9 mouse cellular contexts compared by ENCODE assay signal in genomic region chr10:52417998-52418860, GRCm38 (mm10). TPM values are rescaled to one million over a fixed set of nuclear protein-coding genes. Genes with fewer than 3 reads are reported as not detected.
DNase-seq lines count a peak whose midpoint lies in the region; ATAC-seq and TF ChIP-seq lines count a peak whose summit lies in the region.
"Had no signal": no experiment of that assay in that cellular context is flagged by ENCODE, and none has a peak within 500 bp of the region (broad histone marks: within the 10 kb centered on the region; RNA-seq: fewer than 3 reads in every experiment).

No protein-coding gene starts in this region.

- TF ChIP-seq POLR2A in lung, adult 2 months (IDR thresholded peaks at IDR 0.05; ENCODE audit: borderline replicate concordance, extremely low read depth, low read depth, low read length): no peak

- peak overlapping the region; percentile 83 for H3K4me3 ChIP-seq in lung, adult 2 months (replicated peaks; ENCODE audit: extremely low read depth, low read depth, low read length)
- peak overlapping the region; percentile 97 for H3K4me3 ChIP-seq in brown adipose tissue, adult 24 weeks (ENCODE audit: insufficient read depth, low read depth, low read length)
- H3K4me3 ChIP-seq in heart, embryonic 13.5 days: peak overlapping the region; percentile 100
- H3K4me3 ChIP-seq in liver, embryonic 11.5 days (ENCODE audit: low read depth, low read length): peak overlapping the region; percentile 99

- peak; percentile 47 for DNase-seq in lung, adult 2 months
- no peak for DNase-seq in lung, postnatal 10 days
- DNase-seq in liver, embryonic 11.5 days (ENCODE audit: low spot score): no peak
- no peak for DNase-seq in gastrocnemius, postnatal 10 days
- no peak for DNase-seq in layer of hippocampus, adult 11-12 months (ENCODE audit: low spot score)

- H3K27me3 ChIP-seq in heart, embryonic 13.5 days (replicated peaks): no peaks in the 10 kb centered on the region
- H3K27me3 ChIP-seq in liver, embryonic 11.5 days (replicated peaks; ENCODE audit: control insufficient read depth, insufficient read depth, low read length): no peaks in the 10 kb centered on the region

- H3K9ac ChIP-seq in heart, embryonic 13.5 days: peak overlapping the region; percentile 97
- H3K9ac ChIP-seq in liver, embryonic 11.5 days (ENCODE audit: low read depth, low read length): peak overlapping the region; percentile 86

- H3K36me3 ChIP-seq in heart, embryonic 13.5 days: no peaks in the 10 kb centered on the region; the same call in 1 of the 2 replicates
- H3K36me3 ChIP-seq in liver, embryonic 11.5 days (ENCODE audit: control insufficient read depth, insufficient read depth, low read length): no peaks in the 10 kb centered on the region

- no peaks in the 10 kb centered on the region for H3K9me3 ChIP-seq in heart, embryonic 13.5 days
- no peaks in the 10 kb centered on the region for H3K9me3 ChIP-seq in liver, embryonic 11.5 days (ENCODE audit: control insufficient read depth, low read length)

- H3K4me1 ChIP-seq in lung, adult 2 months (ENCODE audit: control insufficient read depth, insufficient read depth, low read length): peaks cover 11% of the 10 kb centered on the region
- peaks cover 10% of the 10 kb centered on the region for H3K4me1 ChIP-seq in brown adipose tissue, adult 24 weeks (ENCODE audit: control insufficient read depth, insufficient read depth, insufficient read length, low read length)
- peaks cover 54% of the 10 kb centered on the region for H3K4me1 ChIP-seq in heart, embryonic 13.5 days
- H3K4me1 ChIP-seq in liver, embryonic 11.5 days (replicated peaks; ENCODE audit: control insufficient read depth, insufficient read depth, low read length): peaks cover 18% of the 10 kb centered on the region

- no peak for ATAC-seq in heart, embryonic 13.5 days (ENCODE audit: extremely low read depth, insufficient number of reproducible peaks, low FRiP score, low TSS enrichment)
- peak; percentile 38 for ATAC-seq in liver, embryonic 11.5 days (replicated peaks; ENCODE audit: low FRiP score)
- peak; percentile 25; the same call in 1 of the 2 replicates for ATAC-seq in neutrophil, adult 5-6 weeks (ENCODE audit: extremely low read depth, insufficient number of reproducible peaks, low FRiP score, poor library complexity, severe bottlenecking)

- peak overlapping the region; percentile 93 for H3K27ac ChIP-seq in brown adipose tissue, adult 24 weeks (replicated peaks; ENCODE audit: low read depth, low read length)
- H3K27ac ChIP-seq in heart, embryonic 13.5 days (replicated peaks): peak overlapping the region; percentile 94
- H3K27ac ChIP-seq in liver, embryonic 11.5 days (ENCODE audit: low read depth, low read length): peak overlapping the region; percentile 74

- H3K4me2 ChIP-seq in heart, embryonic 13.5 days: peak overlapping the region; percentile 86
- H3K4me2 ChIP-seq in liver, embryonic 11.5 days: peak overlapping the region; percentile 90

- WGBS in lung, adult 2 months: 1% methylated on average over 39 of the region's 39 CpGs
- 2% methylated on average over 39 of the region's 39 CpGs for WGBS in heart, embryonic 13.5 days
- WGBS in liver, embryonic 11.5 days: 2% methylated on average over 39 of the region's 39 CpGs

- no peak for TF ChIP-seq CTCF in lung, adult 2 months (IDR thresholded peaks at IDR 0.05; ENCODE audit: insufficient read depth, low read length)

RNA-seq across cellular contexts. Expression of gene Nus1, which starts 0.9 kb away (rescaled TPM):
- polyA plus RNA-seq in lung, adult 2 months (2012; rRNA removed): 11.0 and 15.1 TPM in 2 replicates
- 25.1 and 35.3 TPM in 2 replicates for polyA plus RNA-seq in brown adipose tissue, adult 24 weeks (2012; ENCODE audit: insufficient read depth, insufficient read length, missing spikeins)
- polyA plus RNA-seq in heart, embryonic 13.5 days (2015; fragmentation: Nextera tagmentation; extraction: Ambion mirVana): 8.1 and 8.5 TPM in 2 replicates
- 15.1 and 16.1 TPM in 2 replicates for polyA plus RNA-seq in liver, embryonic 11.5 days (2014; fragmentation: Nextera tagmentation; extraction: Ambion mirVana)
- total RNA-seq in neutrophil, adult 5-6 weeks (2017): 18.9 and 26.0 TPM in 2 replicates
- 10 to 100 TPM; 19.4 to 21.5 TPM for total RNA-seq in gastrocnemius, postnatal 10 days (2021)

RNA-seq across cellular contexts. Expression of gene Nepn, which starts 29.5 kb away (rescaled TPM):
- 0.12 TPM in 1 of 2 replicates, not detected in the other for polyA plus RNA-seq in lung, adult 2 months (2012; rRNA removed)
- 1.7 and 16.4 TPM in 2 replicates for polyA plus RNA-seq in brown adipose tissue, adult 24 weeks (2012; ENCODE audit: insufficient read depth, insufficient read length, missing spikeins)
- 0.08 TPM in 1 of 2 replicates, not detected in the other for polyA plus RNA-seq in heart, embryonic 13.5 days (2015; fragmentation: Nextera tagmentation; extraction: Ambion mirVana)
- 2.1 and 3.8 TPM in 2 replicates for polyA plus RNA-seq in liver, embryonic 11.5 days (2014; fragmentation: Nextera tagmentation; extraction: Ambion mirVana)
- not detected in 2 replicates for total RNA-seq in neutrophil, adult 5-6 weeks (2017)
- not detected for total RNA-seq in gastrocnemius, postnatal 10 days (2021)

RNA-seq across cellular contexts. Expression of gene Gopc, which starts 36.3 kb away (rescaled TPM):
- polyA plus RNA-seq in lung, adult 2 months (2012; rRNA removed): 5.7 and 6.4 TPM in 2 replicates
- polyA plus RNA-seq in brown adipose tissue, adult 24 weeks (2012; ENCODE audit: insufficient read depth, insufficient read length, missing spikeins): 9.3 and 12.4 TPM in 2 replicates
- polyA plus RNA-seq in heart, embryonic 13.5 days (2015; fragmentation: Nextera tagmentation; extraction: Ambion mirVana): 12.4 and 13.7 TPM in 2 replicates
- polyA plus RNA-seq in liver, embryonic 11.5 days (2014; fragmentation: Nextera tagmentation; extraction: Ambion mirVana): 9.8 and 11.1 TPM in 2 replicates
- total RNA-seq in neutrophil, adult 5-6 weeks (2017): 46.0 and 52.3 TPM in 2 replicates
- 10 to 100 TPM; 12.9 to 15.7 TPM for total RNA-seq in gastrocnemius, postnatal 10 days (2021)

RNA-seq across cellular contexts. Expression of gene Gm26741, which starts 59.7 kb away (rescaled TPM):
- polyA plus RNA-seq in lung, adult 2 months (2012; rRNA removed): not detected in 2 replicates
- polyA plus RNA-seq in brown adipose tissue, adult 24 weeks (2012; ENCODE audit: insufficient read depth, insufficient read length, missing spikeins): not detected in 2 replicates
- not detected in 2 replicates for polyA plus RNA-seq in heart, embryonic 13.5 days (2015; fragmentation: Nextera tagmentation; extraction: Ambion mirVana)
- polyA plus RNA-seq in liver, embryonic 11.5 days (2014; fragmentation: Nextera tagmentation; extraction: Ambion mirVana): not detected in 2 replicates
- not detected in 2 replicates for total RNA-seq in neutrophil, adult 5-6 weeks (2017)
- not detected for total RNA-seq in gastrocnemius, postnatal 10 days (2021)
- polyA plus RNA-seq: frontal cortex, adult 2 months had no signal
